Mouse (Mus musculus): ENCODE data around the gene Gm5797. TPM values are rescaled to one million over a fixed set of nuclear protein-coding genes. Genes with fewer than 3 reads are reported as not detected.
"Not testable (repeated sequence)": the region's sequence is repeated elsewhere in the genome, so short reads cannot be mapped to it uniquely, and the experiment has no call there.

Gene Gm5797
- not detected in 2 replicates for polyA plus RNA-seq (2016; fragmentation: Nextera tagmentation; extraction: Ambion mirVana)

DNA sequence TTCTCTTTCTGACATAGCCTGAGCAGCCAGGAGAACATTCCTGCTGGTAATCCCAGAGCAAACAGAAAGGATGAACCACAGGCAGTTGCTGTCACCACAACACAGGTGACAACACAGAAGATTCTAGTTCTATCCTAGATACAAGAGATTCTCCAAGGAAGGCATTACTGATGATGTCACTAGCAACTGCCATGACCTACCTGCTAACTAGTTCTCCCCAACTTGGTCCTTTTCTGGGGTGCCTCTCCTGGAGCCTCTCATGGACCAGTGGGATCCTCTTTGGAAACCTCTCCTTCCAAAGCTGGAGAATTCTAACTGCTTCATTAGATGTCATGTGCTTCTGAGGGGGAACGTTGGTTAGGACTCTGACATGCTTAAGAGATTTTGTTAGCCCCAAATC, at the start of gene Gm5797:
Gm5797 (minus strand) TSS at position 101 of the 400 bp plus-strand sequence.
- H3K4me2 ChIP-seq (replicated peaks); ATAC-seq (ENCODE audit: low FRiP score, low read depth); H3K4me1 ChIP-seq; H3K27me3 ChIP-seq; H3K9ac ChIP-seq (replicated peaks); H3K4me3 ChIP-seq; H3K27ac ChIP-seq (replicated peaks); H3K36me3 ChIP-seq; H3K9me3 ChIP-seq: not testable (repeated sequence)
- WGBS: no CpG with 5 or more reads among the region's 1 CpGs

DNA sequence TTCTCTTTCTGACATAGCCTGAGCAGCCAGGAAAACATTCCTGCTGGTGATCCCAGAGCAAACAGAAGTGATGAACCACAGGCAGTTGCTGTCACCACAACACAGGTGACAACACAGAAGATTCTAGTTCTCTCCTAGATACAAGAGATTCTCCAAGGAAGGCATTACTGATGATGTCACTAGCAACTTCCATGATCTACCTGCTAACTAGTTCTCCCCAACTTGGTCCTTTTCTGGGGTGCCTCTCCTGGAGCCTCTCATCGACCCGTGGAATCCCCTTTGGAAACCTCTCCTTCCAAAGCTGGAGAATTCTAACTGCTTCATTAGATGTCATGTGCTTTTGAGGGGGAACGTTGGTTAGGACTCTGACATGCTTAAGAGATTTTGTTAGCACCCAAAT, 32.8 kb upstream of the Gm5797 start, which contains the start of gene Gm8374:
Gm8374 (minus strand) TSS at position 101 of the 400 bp plus-strand sequence.
- not testable (repeated sequence) for H3K27ac ChIP-seq (replicated peaks); H3K9ac ChIP-seq (replicated peaks); ATAC-seq (ENCODE audit: low FRiP score, low read depth); H3K9me3 ChIP-seq; H3K27me3 ChIP-seq; H3K4me3 ChIP-seq; H3K36me3 ChIP-seq; H3K4me1 ChIP-seq; H3K4me2 ChIP-seq (replicated peaks)
- 94% methylated on average over 3 of the region's 3 CpGs for WGBS

DNA sequence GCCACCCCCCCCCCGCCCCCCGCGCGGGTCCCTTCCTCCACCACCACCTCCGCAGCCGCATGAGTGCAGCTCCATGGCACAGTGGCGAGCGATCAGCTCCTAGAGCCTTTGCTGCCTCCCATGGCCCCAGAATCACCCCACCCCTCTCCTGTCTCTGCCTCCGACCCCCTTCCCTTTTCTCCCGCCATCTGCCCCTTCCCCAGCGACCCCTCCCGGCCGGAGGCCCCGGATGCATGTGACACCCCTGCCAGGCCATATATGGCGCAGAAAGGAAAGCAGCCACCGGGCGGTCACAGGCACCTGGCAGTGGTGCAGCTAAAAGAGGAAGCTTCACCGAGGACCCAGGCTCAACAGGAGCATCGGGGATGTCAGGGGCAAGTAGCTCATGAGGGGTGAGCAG, 17.1 kb downstream of the Gm5797 start:
- Histone ChIP-seq H3K4me2 (replicated peaks) (peak overlapping the region; percentile 56), H3K9ac (replicated peaks) (peak overlapping the region; percentile 62), H3K4me3 (peak overlapping the region; percentile 49)
- WGBS: 0% methylated on average over 14 of the region's 19 CpGs
- not testable (repeated sequence) for H3K4me1 ChIP-seq; H3K36me3 ChIP-seq; H3K27ac ChIP-seq (replicated peaks); H3K27me3 ChIP-seq; H3K9me3 ChIP-seq
- ATAC-seq (ENCODE audit: low FRiP score, low read depth): peak; percentile 6; the same call in 1 of the 2 replicates

DNA sequence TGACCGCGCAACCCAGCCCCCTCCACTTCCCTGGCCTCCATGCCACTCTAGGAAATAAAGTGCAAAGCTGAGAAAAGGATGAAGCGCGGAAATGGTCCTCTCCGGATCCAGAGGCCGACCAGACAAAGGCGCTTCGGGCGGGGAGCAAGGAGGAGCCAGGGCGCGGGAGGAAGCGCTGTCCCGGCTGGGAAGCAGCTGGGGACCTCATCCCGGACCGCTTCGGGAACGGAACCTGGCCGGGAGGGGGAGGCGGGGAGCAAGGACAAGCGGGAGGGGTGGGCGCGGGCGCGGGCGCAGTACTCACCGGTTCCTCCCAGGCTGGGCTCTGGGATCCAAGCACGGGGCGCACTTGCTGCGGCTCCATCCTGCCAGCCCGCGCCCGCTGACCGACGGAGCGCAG, 17.5 kb downstream of the Gm5797 start, which contains the start of gene Gm3739:
Gm3739 (minus strand) TSS at position 389 of the 400 bp plus-strand sequence.
- peak within 1 kb of the TSS; percentile 49 for H3K4me3 ChIP-seq
- peak within 1 kb of the TSS; percentile 56 for H3K4me2 ChIP-seq (replicated peaks)
- H3K9ac ChIP-seq (replicated peaks): peak within 1 kb of the TSS; percentile 62
- ATAC-seq (ENCODE audit: low FRiP score, low read depth); H3K9me3 ChIP-seq; H3K27me3 ChIP-seq; H3K27ac ChIP-seq (replicated peaks); H3K36me3 ChIP-seq; H3K4me1 ChIP-seq: not testable (repeated sequence)
- WGBS: 0% methylated on average over 2 of the region's 35 CpGs

Other genes starting within 250 kb of the Gm5797 start
- 2.9 and 3.4 TPM in 2 replicates for gene Gm3696, start 231.8 kb downstream of the Gm5797 start, polyA plus RNA-seq (2016; fragmentation: Nextera tagmentation; extraction: Ambion mirVana)
- gene Gm6676, start 207.0 kb downstream of the Gm5797 start, polyA plus RNA-seq (2016; fragmentation: Nextera tagmentation; extraction: Ambion mirVana): not detected in 2 replicates
- gene Gm3512, start 157.9 kb downstream of the Gm5797 start, polyA plus RNA-seq (2016; fragmentation: Nextera tagmentation; extraction: Ambion mirVana): 5.1 and 5.6 TPM in 2 replicates
- not detected in 2 replicates for gene Gm16434, start 137.9 kb downstream of the Gm5797 start, polyA plus RNA-seq (2016; fragmentation: Nextera tagmentation; extraction: Ambion mirVana)
- gene Gm3727, start 67.7 kb downstream of the Gm5797 start, polyA plus RNA-seq (2016; fragmentation: Nextera tagmentation; extraction: Ambion mirVana): not detected in 2 replicates
- gene Gm3739, start 17.3 kb downstream of the Gm5797 start, polyA plus RNA-seq (2016; fragmentation: Nextera tagmentation; extraction: Ambion mirVana): 2.2 and 3.3 TPM in 2 replicates
- not detected in 2 replicates for gene Gm8374, start 32.7 kb upstream of the Gm5797 start, polyA plus RNA-seq (2016; fragmentation: Nextera tagmentation; extraction: Ambion mirVana)
- 0.31 TPM in 1 of 2 replicates, not detected in the other for gene Gm3755, start 118.5 kb upstream of the Gm5797 start, polyA plus RNA-seq (2016; fragmentation: Nextera tagmentation; extraction: Ambion mirVana)
- gene Gm3752, start 151.4 kb upstream of the Gm5797 start, polyA plus RNA-seq (2016; fragmentation: Nextera tagmentation; extraction: Ambion mirVana): 1.5 and 2.8 TPM in 2 replicates
- gene Gm3558, start 236.2 kb upstream of the Gm5797 start, polyA plus RNA-seq (2016; fragmentation: Nextera tagmentation; extraction: Ambion mirVana): 1.7 and 2.1 TPM in 2 replicates

Measured in midbrain, embryonic 12.5 days (tissue).